Mouse (Mus musculus): ENCODE measurements around the gene Iqce.

GRCm38 (mm10) chr5:140748425-140748824 lies 46.2 kb upstream of the Iqce start:
- TF ChIP-seq CTCF (IDR thresholded peaks at IDR 0.05; ENCODE audit: extremely low read depth, insufficient read depth, insufficient read length, insufficient replicate concordance) (no peak), POLR2A (IDR thresholded peaks at IDR 0.05; ENCODE audit: low read depth, low read length) (no peak)
